Mouse (Mus musculus): ENCODE measurements around the gene Rab3gap2. TPM values are rescaled to one million over a fixed set of nuclear protein-coding genes. Genes with fewer than 3 reads are reported as not detected.
A peak's percentile ranks its signal among the peaks of the same experiment; 100 is the strongest.

The Rab3gap2 gene
- polyA plus RNA-seq, 1 experiment from 2014 or later: 12.0 TPM

- peak overlapping the region; percentile 62; the same call in 1 of the 2 replicates for H3K4me3 ChIP-seq (ENCODE audit: low read depth, low read length)
- H3K27me3 ChIP-seq (ENCODE audit: control insufficient read depth, insufficient read depth, low read length): no peaks in the 10 kb centered on the region
- DNase-seq (ENCODE audit: low spot score) (no peak), ATAC-seq (ENCODE audit: low FRiP score, low TSS enrichment) (no peak)
- TF ChIP-seq CTCF (IDR thresholded peaks at IDR 0.05; ENCODE audit: low read depth) (peak; percentile 24), EP300 (optimal IDR thresholded peaks at IDR 0.05) (no peak)
- H3K27ac ChIP-seq (replicated peaks): no peak overlapping the region; the same call in 1 of the 2 replicates
- H3K9ac ChIP-seq (ENCODE audit: low read length): no peak overlapping the region
- WGBS: 35% methylated on average over 5 of the region's 5 CpGs
- H3K36me3 ChIP-seq (ENCODE audit: control insufficient read depth, insufficient read depth, low read length): no peaks in the 10 kb centered on the region
- H3K4me2 ChIP-seq (replicated peaks; ENCODE audit: low read depth): peak overlapping the region; percentile 67
- no peaks in the 10 kb centered on the region for H3K4me1 ChIP-seq (replicated peaks; ENCODE audit: control insufficient read depth, insufficient read depth)
- no peaks in the 10 kb centered on the region for H3K9me3 ChIP-seq (ENCODE audit: control insufficient read depth, low read length)
These were observed 127.4 kb downstream of the Rab3gap2 start for GRCm38 (mm10) chr1:185331364-185331763.

GRCm38 (mm10) chr1:185331983-185332430, 128.1 kb downstream of the Rab3gap2 start, which contains the start of gene Bpnt1:
TSS of gene Bpnt1 (plus strand) at chr1:185332149.
- peak; percentile 85 for ATAC-seq (ENCODE audit: low FRiP score, low TSS enrichment)
- TF ChIP-seq EP300 (optimal IDR thresholded peaks at IDR 0.05): no peak
- H3K27ac ChIP-seq (replicated peaks): peak within 1 kb of the TSS; percentile 82
- H3K4me2 ChIP-seq (replicated peaks; ENCODE audit: low read depth): peak within 1 kb of the TSS; percentile 67
- WGBS: under 1% methylated on average over 32 of the region's 32 CpGs
- H3K4me3 ChIP-seq (ENCODE audit: low read depth, low read length): peak within 1 kb of the TSS; percentile 62
- no peaks in the 10 kb centered on the region for H3K4me1 ChIP-seq (replicated peaks; ENCODE audit: control insufficient read depth, insufficient read depth)
- peak within 1 kb of the TSS; percentile 72 for H3K9ac ChIP-seq (ENCODE audit: low read length)
- no peaks in the 10 kb centered on the region for H3K9me3 ChIP-seq (ENCODE audit: control insufficient read depth, low read length)
- H3K36me3 ChIP-seq (ENCODE audit: control insufficient read depth, insufficient read depth, low read length): no peaks in the 10 kb centered on the region
- H3K27me3 ChIP-seq (ENCODE audit: control insufficient read depth, insufficient read depth, low read length): no peaks in the 10 kb centered on the region
- peak; percentile 91 for DNase-seq (ENCODE audit: low spot score)

GRCm38 (mm10) chr1:185333651-185334050, 129.7 kb downstream of the Rab3gap2 start:
- Histone ChIP-seq H3K27me3 (ENCODE audit: control insufficient read depth, insufficient read depth, low read length) (no peaks in the 10 kb centered on the region), H3K9ac (ENCODE audit: low read length) (no peak overlapping the region), H3K4me3 (ENCODE audit: low read depth, low read length) (no peak overlapping the region), H3K27ac (replicated peaks) (no peak overlapping the region), H3K4me2 (replicated peaks; ENCODE audit: low read depth) (no peak overlapping the region), H3K36me3 (ENCODE audit: control insufficient read depth, insufficient read depth, low read length) (no peaks in the 10 kb centered on the region), H3K9me3 (ENCODE audit: control insufficient read depth, low read length) (no peaks in the 10 kb centered on the region), H3K4me1 (replicated peaks; ENCODE audit: control insufficient read depth, insufficient read depth) (no peaks in the 10 kb centered on the region)
- TF ChIP-seq CTCF (IDR thresholded peaks at IDR 0.05; ENCODE audit: low read depth) (no peak), EP300 (optimal IDR thresholded peaks at IDR 0.05) (no peak)
- ATAC-seq (ENCODE audit: low FRiP score, low TSS enrichment) (no peak), DNase-seq (ENCODE audit: low spot score) (no peak)
- 68% methylated on average over 5 of the region's 5 CpGs for WGBS

- H3K4me1 ChIP-seq (replicated peaks; ENCODE audit: control insufficient read depth, insufficient read depth): no peaks in the 10 kb centered on the region
- DNase-seq (ENCODE audit: low spot score) (no peak), ATAC-seq (ENCODE audit: low FRiP score, low TSS enrichment) (no peak)
- no peak overlapping the region for H3K27ac ChIP-seq (replicated peaks)
- no peak overlapping the region for H3K9ac ChIP-seq (ENCODE audit: low read length)
- H3K9me3 ChIP-seq (ENCODE audit: control insufficient read depth, low read length): no peaks in the 10 kb centered on the region
- H3K4me2 ChIP-seq (replicated peaks; ENCODE audit: low read depth): no peak overlapping the region
- WGBS: 87% methylated on average over 4 of the region's 4 CpGs
- H3K36me3 ChIP-seq (ENCODE audit: control insufficient read depth, insufficient read depth, low read length): no peaks in the 10 kb centered on the region
- H3K27me3 ChIP-seq (ENCODE audit: control insufficient read depth, insufficient read depth, low read length): no peaks in the 10 kb centered on the region
- TF ChIP-seq EP300 (optimal IDR thresholded peaks at IDR 0.05) (no peak), CTCF (IDR thresholded peaks at IDR 0.05; ENCODE audit: low read depth) (no peak)
- H3K4me3 ChIP-seq (ENCODE audit: low read depth, low read length): no peak overlapping the region
These were observed 130.2 kb downstream of the Rab3gap2 start for GRCm38 (mm10) chr1:185334136-185334535.

DNA sequence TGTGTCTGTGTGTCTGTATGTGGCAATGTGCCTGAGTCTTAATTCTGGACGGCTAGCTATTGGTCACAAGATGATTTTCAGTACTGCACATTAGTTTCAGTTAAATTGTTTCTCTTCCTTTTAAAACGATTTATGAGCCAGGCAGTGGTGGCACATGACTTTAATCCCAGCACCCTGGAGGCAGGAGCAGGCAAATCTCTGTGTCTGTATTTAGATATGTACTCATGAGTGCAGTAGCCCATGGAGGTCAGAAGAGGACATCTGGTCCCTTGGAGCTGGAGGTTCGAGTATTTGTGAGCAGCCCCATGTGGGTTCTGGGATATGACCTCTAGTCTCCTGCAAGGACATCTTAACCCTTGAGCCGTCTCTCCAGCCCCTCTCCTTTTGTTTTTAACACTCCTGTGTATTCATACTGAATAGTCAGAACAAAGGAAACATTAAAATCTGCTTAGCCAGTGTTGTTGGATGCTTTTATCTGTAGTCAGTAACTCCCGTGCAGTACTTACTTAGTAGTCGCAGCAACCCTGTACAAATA, 131.4 kb downstream of the Rab3gap2 start:
- WGBS: 67% methylated on average over 6 of the region's 6 CpGs
- H3K9ac ChIP-seq (ENCODE audit: low read length): no peak overlapping the region
- DNase-seq (ENCODE audit: low spot score) (no peak), ATAC-seq (ENCODE audit: low FRiP score, low TSS enrichment) (no peak)
- no peaks in the 10 kb centered on the region; the same call in 1 of the 2 replicates for H3K36me3 ChIP-seq (ENCODE audit: control insufficient read depth, insufficient read depth, low read length)
- TF ChIP-seq CTCF (IDR thresholded peaks at IDR 0.05; ENCODE audit: low read depth) (no peak), EP300 (optimal IDR thresholded peaks at IDR 0.05) (no peak)
- no peak overlapping the region for H3K27ac ChIP-seq (replicated peaks)
- H3K27me3 ChIP-seq (ENCODE audit: control insufficient read depth, insufficient read depth, low read length): no peaks in the 10 kb centered on the region
- no peaks in the 10 kb centered on the region for H3K9me3 ChIP-seq (ENCODE audit: control insufficient read depth, low read length)
- no peak overlapping the region for H3K4me2 ChIP-seq (replicated peaks; ENCODE audit: low read depth)
- H3K4me1 ChIP-seq (replicated peaks; ENCODE audit: control insufficient read depth, insufficient read depth): no peaks in the 10 kb centered on the region
- no peak overlapping the region for H3K4me3 ChIP-seq (ENCODE audit: low read depth, low read length)

MicroRNAs within 50 kb of the gene (microRNA counts, 519-probe panel; counts per million panel counts)
- microRNA mmu-miR-194: 6,495 counts per million, percentile 82 among the panel's probes with 10 or more counts
- microRNA mmu-miR-664: not detected

Small RNA genes lying within 50 kb of the gene (microRNA-seq; reads per million reads assigned to microRNA genes)
- gene Mir194-1 (639 reads per million, percentile 66 among the genes with 10 or more reads in this experiment), gene Mir215 (5,951 reads per million, percentile 92 among the genes with 10 or more reads in this experiment), gene Mir664 (10.6 reads per million, percentile 17 among the genes with 10 or more reads in this experiment)

Other genes starting within 250 kb of the Rab3gap2 start
- gene Mark1, start 204.5 kb upstream of the Rab3gap2 start, polyA plus RNA-seq (2015; fragmentation: Nextera tagmentation; extraction: Ambion mirVana): 1.0 and 1.4 TPM in 2 replicates
- 25.5 and 26.6 TPM in 2 replicates for gene Iars2, start 125.3 kb downstream of the Rab3gap2 start, polyA plus RNA-seq (2015; fragmentation: Nextera tagmentation; extraction: Ambion mirVana)
- gene Bpnt1, start 128.0 kb downstream of the Rab3gap2 start, polyA plus RNA-seq (2015; fragmentation: Nextera tagmentation; extraction: Ambion mirVana): 61.8 and 64.0 TPM in 2 replicates
- gene Eprs, start 158.9 kb downstream of the Rab3gap2 start, polyA plus RNA-seq (2015; fragmentation: Nextera tagmentation; extraction: Ambion mirVana): 58.0 and 68.5 TPM in 2 replicates

Measured in stomach, postnatal 0 days (tissue).